Mouse (Mus musculus) stomach, embryonic 14.5 days (tissue): ENCODE data around the gene Eva1a. TPM values are rescaled to one million over a fixed set of nuclear protein-coding genes. Genes with fewer than 3 reads are reported as not detected.

Source experiments
- ATAC-seq: fragments of 200-750 bp; cut with Nextera tagmentation; 2 replicates; pipeline ENCODE4 v1.8.0; 2017; ENCODE audit warnings: low read depth, moderate TSS enrichment; ENCODE audit not compliant: insufficient number of reproducible peaks, insufficient read depth, low FRiP score
- H3K27ac ChIP-seq: fragments of 300-500 bp; sonication (generic); 2 replicates; pipeline ENCODE4 v1.5.1; 2014; ENCODE audit warnings: mild to moderate bottlenecking, low read length, moderate library complexity, mixed read lengths
- H3K27me3 ChIP-seq: fragments of 300-500 bp; sonication (generic); 2 replicates; pipeline ENCODE4 v1.6.1; 2014; ENCODE audit warnings: low read length, control low read depth, mixed read lengths; ENCODE audit not compliant: control insufficient read depth, insufficient read depth
- H3K36me3 ChIP-seq: fragments of 300-500 bp; sonication (generic); 2 replicates; pipeline ENCODE4 v1.6.1; 2014; ENCODE audit warnings: mild to moderate bottlenecking, control low read depth, low read length, moderate library complexity, mixed read lengths; ENCODE audit not compliant: control insufficient read depth, insufficient read depth
- H3K4me1 ChIP-seq: fragments of 300-500 bp; sonication (generic); 2 replicates; pipeline ENCODE4 v1.6.1; 2014; ENCODE audit warnings: low read length, control low read depth, mixed read lengths; ENCODE audit not compliant: control insufficient read depth, insufficient read depth
- H3K4me2 ChIP-seq: fragments of 300-500 bp; sonication (generic); replicated peaks from 2 replicates; pipeline ENCODE4 v1.6.1; 2014; ENCODE audit warnings: low read depth, low read length, control low read depth
- H3K4me3 ChIP-seq: fragments of 300-500 bp; sonication (generic); 2 replicates; pipeline ENCODE4 v1.5.1; 2014; ENCODE audit warnings: low read depth, low read length, control low read depth
- H3K9ac ChIP-seq: fragments of 300-500 bp; sonication (generic); replicated peaks from 2 replicates; pipeline ENCODE4 v1.6.1; 2014; ENCODE audit warnings: low read depth, mild to moderate bottlenecking, control low read depth, low read length, moderate library complexity, mixed read lengths
- H3K9me3 ChIP-seq: fragments of 300-500 bp; sonication (generic); 2 replicates; pipeline ENCODE4 v1.6.1; 2016; ENCODE audit warnings: low read depth, low read length, control low read depth; ENCODE audit not compliant: control insufficient read depth
- WGBS: fragments of 180-500 bp; shearing (Covaris S2); extraction: QIAGEN DNeasy Blood & Tissue Kit; methylation state at CpG from one replicate; pipeline ENCODE4 v1.1.7; 2014; 5-methylcytosine and 5-hydroxymethylcytosine counted together
- polyA plus RNA-seq: library from polyadenylated mRNA; unstranded; fragments of >200 nt; fragmentation: Nextera tagmentation; extraction: Ambion mirVana; gene quantifications from 2 replicates; pipeline ENCODE4 v1.2.1, GENCODE M21; 2014

Gene Eva1a
- polyA plus RNA-seq, 1 experiment from 2014 or later = 26.1 TPM

DNA sequence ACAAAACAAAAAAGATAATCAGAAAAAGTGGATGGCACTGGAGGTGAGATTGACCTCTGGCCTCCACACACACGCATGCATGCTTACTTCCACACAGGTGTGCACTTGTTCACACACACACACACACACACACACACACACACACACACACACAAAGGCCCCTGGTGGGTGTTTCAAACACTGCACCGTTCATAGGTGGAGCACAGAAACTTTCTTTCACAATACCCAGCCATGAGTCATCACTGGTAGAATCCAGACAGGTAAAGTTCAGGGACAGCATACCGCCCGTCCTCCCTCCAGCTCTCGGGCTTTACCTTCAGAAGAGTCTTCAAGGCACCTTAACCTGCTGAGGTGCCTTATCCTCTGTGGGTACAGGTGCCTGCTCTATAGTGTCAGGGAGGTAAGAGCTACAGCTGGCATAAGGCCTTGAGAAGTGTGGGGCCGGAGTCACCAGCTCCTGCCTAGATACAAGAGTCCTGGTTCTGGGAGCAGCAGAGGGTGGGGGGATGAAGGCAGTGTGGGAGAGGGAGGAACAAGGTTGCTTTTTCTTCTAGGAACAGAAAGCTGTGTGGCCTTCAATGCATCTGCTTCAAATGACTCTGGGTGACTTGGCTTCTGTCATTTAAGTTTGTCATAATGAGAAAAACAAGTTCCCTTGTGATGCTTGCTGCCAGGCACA is 11.3 kb downstream of the Eva1a start:
- Histone ChIP-seq H3K4me1 (no peaks in the 10 kb centered on the region; the same call in 1 of the 2 replicates), H3K4me3 (no peak overlapping the region), H3K9me3 (no peaks in the 10 kb centered on the region), H3K36me3 (no peaks in the 10 kb centered on the region), H3K4me2 (no peak overlapping the region), H3K9ac (no peak overlapping the region), H3K27ac (no peak overlapping the region), H3K27me3 (no peaks in the 10 kb centered on the region)
- WGBS = 71% methylated on average over 6 of the region's 6 CpGs
- ATAC-seq = no peak

- no peak overlapping the region for H3K27ac ChIP-seq
- no peak for ATAC-seq
Observed at GRCm38 (mm10) chr6:82052726-82053118, 11.9 kb downstream of the Eva1a start.

GRCm38 (mm10) chr6:82054854-82055253 is 14.0 kb downstream of the Eva1a start:
- H3K27ac ChIP-seq = no peak overlapping the region
- H3K9ac ChIP-seq = no peak overlapping the region
- H3K9me3 ChIP-seq = no peaks in the 10 kb centered on the region
- no peak for ATAC-seq
- H3K4me1 ChIP-seq = no peaks in the 10 kb centered on the region
- no peaks in the 10 kb centered on the region for H3K27me3 ChIP-seq
- no peak overlapping the region for H3K4me3 ChIP-seq
- no peak overlapping the region for H3K4me2 ChIP-seq
- no peaks in the 10 kb centered on the region for H3K36me3 ChIP-seq
- WGBS = 71% methylated on average over 7 of the region's 7 CpGs

More at GRCm38 (mm10) chr6:82052726-82053118, 11.9 kb downstream of the Eva1a start:
- WGBS = 49% methylated on average over 2 of the region's 2 CpGs
- Histone ChIP-seq H3K36me3 (no peaks in the 10 kb centered on the region), H3K4me2 (no peak overlapping the region), H3K9me3 (no peaks in the 10 kb centered on the region), H3K4me1 (no peaks in the 10 kb centered on the region), H3K4me3 (no peak overlapping the region), H3K27me3 (no peaks in the 10 kb centered on the region), H3K9ac (no peak overlapping the region)

DNA sequence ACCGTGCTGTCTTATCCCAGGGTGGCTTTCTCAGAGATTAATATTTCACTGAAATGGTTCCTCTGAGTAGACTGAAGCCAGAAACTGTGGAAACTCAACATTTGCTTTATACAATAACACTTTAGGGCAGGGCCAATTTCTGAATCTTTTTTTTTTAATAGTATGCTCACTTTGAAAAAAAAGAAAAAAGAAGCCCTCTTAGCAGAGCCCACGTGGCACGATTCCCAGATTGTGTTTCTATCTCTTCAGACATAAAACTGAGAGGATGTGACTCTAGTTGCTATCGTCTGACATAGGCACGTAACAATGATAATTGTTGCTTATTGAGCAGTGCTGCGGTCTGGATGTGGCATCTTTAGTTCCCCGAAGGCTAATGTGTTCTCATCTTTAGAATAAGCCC is 19.1 kb downstream of the Eva1a start:
- no peak for ATAC-seq
- H3K4me3 ChIP-seq = no peak overlapping the region
- H3K27ac ChIP-seq = no peak overlapping the region
- H3K4me2 ChIP-seq = no peak overlapping the region
- H3K9me3 ChIP-seq = no peaks in the 10 kb centered on the region
- 77% methylated on average over 7 of the region's 7 CpGs for WGBS
- H3K4me1 ChIP-seq = no peaks in the 10 kb centered on the region
- H3K36me3 ChIP-seq = no peaks in the 10 kb centered on the region
- no peaks in the 10 kb centered on the region for H3K27me3 ChIP-seq
- no peak overlapping the region for H3K9ac ChIP-seq

- H3K4me1 ChIP-seq = no peaks in the 10 kb centered on the region
- no peak overlapping the region for H3K9ac ChIP-seq
- 0 out of 2 replicates have a peak, but pooled peaks cover 3% of the 10 kb centered on the region for H3K36me3 ChIP-seq
- H3K4me2 ChIP-seq = no peak overlapping the region
- no peak overlapping the region for H3K27ac ChIP-seq
- H3K9me3 ChIP-seq = no peaks in the 10 kb centered on the region
- H3K27me3 ChIP-seq = no peaks in the 10 kb centered on the region
- WGBS = 79% methylated on average over 5 of the region's 5 CpGs
- ATAC-seq = no peak
- no peak overlapping the region for H3K4me3 ChIP-seq
Observed at GRCm38 (mm10) chr6:82065230-82065629, 24.4 kb downstream of the Eva1a start.

DNA sequence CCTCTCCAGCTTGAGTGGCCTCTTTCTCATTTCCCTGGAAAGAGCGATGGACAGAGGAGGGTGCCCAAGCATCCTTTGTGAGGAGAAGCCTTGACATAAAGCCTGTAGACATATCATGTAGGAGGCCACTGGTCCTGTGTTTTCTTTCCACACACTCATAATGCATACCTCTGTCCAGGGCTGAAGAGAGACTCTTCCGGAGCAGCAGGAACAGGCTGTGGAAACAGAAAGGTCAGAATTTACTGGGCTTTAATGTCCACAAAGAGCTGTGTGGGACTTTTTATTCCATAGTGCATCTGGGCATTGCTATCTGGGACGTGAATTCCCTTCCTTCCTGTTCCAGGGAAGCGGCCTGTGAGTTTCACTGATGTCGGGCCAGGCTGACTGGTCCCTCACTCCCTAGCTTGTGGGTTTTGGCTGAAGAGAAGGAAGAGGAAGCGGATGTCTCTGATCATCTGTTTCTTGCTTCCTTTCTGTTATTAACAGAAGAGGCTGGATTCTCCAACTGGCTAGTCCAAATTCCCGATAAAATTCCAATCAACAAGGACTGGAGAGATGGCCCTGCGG is 25.8 kb downstream of the Eva1a start:
- no peak for ATAC-seq

GRCm38 (mm10) chr6:82070459-82070858 is 29.6 kb downstream of the Eva1a start:
- Histone ChIP-seq H3K27me3 (no peaks in the 10 kb centered on the region), H3K4me3 (no peak overlapping the region), H3K4me2 (no peak overlapping the region), H3K9me3 (no peaks in the 10 kb centered on the region), H3K36me3 (peaks cover 13% of the 10 kb centered on the region), H3K27ac (no peak overlapping the region), H3K9ac (no peak overlapping the region), H3K4me1 (no peaks in the 10 kb centered on the region)
- WGBS = 76% methylated on average over 6 of the region's 6 CpGs
- no peak for ATAC-seq

More for the DNA sequence above, 25.8 kb downstream of the Eva1a start:
- WGBS = 92% methylated on average over 8 of the region's 8 CpGs
- no peaks in the 10 kb centered on the region for H3K4me1 ChIP-seq
- H3K9me3 ChIP-seq = no peaks in the 10 kb centered on the region
- no peak overlapping the region for H3K27ac ChIP-seq
- no peak overlapping the region for H3K9ac ChIP-seq
- H3K27me3 ChIP-seq = no peaks in the 10 kb centered on the region
- H3K4me2 ChIP-seq = no peak overlapping the region
- peaks cover 3% of the 10 kb centered on the region; the same call in 1 of the 2 replicates for H3K36me3 ChIP-seq
- H3K4me3 ChIP-seq = no peak overlapping the region

DNA sequence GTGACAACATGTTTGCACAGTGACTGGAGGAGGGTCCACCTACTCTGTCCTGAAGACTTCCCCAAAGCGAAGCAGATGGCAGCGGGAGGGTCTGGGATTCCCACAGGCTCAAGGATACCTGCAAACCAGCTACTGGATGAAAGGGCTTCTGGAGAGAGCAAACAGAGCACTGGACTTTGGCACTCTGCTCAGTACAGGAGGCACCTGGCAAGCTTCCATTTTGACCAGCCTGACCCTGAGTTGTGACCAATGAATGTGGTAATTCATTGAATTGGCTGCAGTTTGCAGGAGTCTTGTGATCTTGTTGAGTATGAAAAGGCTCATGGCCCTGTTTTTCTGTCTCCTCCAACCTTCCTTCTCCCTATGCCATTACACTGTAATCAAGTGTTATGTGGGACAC is 32.2 kb downstream of the Eva1a start:
- no peak overlapping the region for H3K9ac ChIP-seq
- H3K4me3 ChIP-seq = no peak overlapping the region
- no peaks in the 10 kb centered on the region for H3K27me3 ChIP-seq
- H3K27ac ChIP-seq = no peak overlapping the region
- H3K4me2 ChIP-seq = no peak overlapping the region
- H3K36me3 ChIP-seq = peaks cover 10% of the 10 kb centered on the region
- no peak for ATAC-seq
- H3K4me1 ChIP-seq = no peaks in the 10 kb centered on the region
- no peaks in the 10 kb centered on the region for H3K9me3 ChIP-seq
- 91% methylated on average over 2 of the region's 2 CpGs for WGBS
